Mouse (Mus musculus) lung, adult 2 months (tissue): ENCODE measurements around the gene Slc4a7.

Experiments used
- CTCF ChIP-seq: fragments of 200-500 bp; IDR thresholded peaks from 2 replicates; pipeline ENCODE4 v1.5.1; 2011; ENCODE audit warnings: mild to moderate bottlenecking, low read length, control low read depth; ENCODE audit not compliant: insufficient read depth
- POLR2A ChIP-seq: fragments of 200-500 bp; IDR thresholded peaks from 2 replicates; pipeline ENCODE4 v1.6.1; 2011; ENCODE audit warnings: low read depth, mild to moderate bottlenecking, control low read depth, low read length, borderline replicate concordance; ENCODE audit errors: extremely low read depth

DNA sequence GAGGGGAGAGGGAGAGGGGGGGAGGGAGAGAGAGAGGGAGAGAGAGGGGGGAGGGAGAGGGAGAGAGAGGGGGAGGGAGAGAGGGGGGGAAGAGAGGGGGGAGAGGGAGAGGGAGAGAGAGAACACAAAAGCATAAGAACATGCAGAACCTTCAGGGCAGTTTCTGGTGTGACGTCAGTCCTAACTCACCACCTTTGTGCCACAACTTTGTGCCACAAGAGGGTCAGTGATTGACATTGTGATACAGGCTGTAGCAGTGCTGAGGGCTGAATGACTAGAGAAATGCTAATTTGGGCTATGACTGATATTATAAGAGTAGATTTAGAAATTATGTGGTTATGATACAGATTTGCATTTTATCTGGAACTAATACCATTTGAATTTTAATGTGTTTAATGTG lies 5.0 kb downstream of the Slc4a7 start:
- TF ChIP-seq CTCF = no peak
- TF ChIP-seq POLR2A = no peak
